Mouse (Mus musculus) gastrocnemius, postnatal 10 days (tissue): ENCODE data around the gene Kmt2a. TPM values are rescaled to one million over a fixed set of nuclear protein-coding genes. Genes with fewer than 3 reads are reported as not detected.

ENCODE experiments used
- total RNA-seq, 2 experiments: library from RNA; stranded (reverse); gene quantifications; 2 replicates each; pipeline ENCODE4 v1.2.3; 2021

Gene Kmt2a
- total RNA-seq, 2 experiments from 2014 or later: 15.1 to 21.3 TPM

Other genes starting within 250 kb of the Kmt2a start
- gene Treh, start 208.1 kb downstream of the Kmt2a start, total RNA-seq: not detected
- gene Phldb1, start 146.1 kb downstream of the Kmt2a start, total RNA-seq: 10 to 100 TPM; 49.8 to 82.4 TPM
- gene Arcn1, start 113.5 kb downstream of the Kmt2a start, total RNA-seq: 10 to 100 TPM; 85.6 to 97.8 TPM
- gene Ift46, start 113.4 kb downstream of the Kmt2a start, total RNA-seq: 10 to 100 TPM; 45.2 to 53.1 TPM
- 1 to 10 TPM; 6.4 to 8.0 TPM for gene Tmem25, start 82.0 kb downstream of the Kmt2a start, total RNA-seq
- 1 to 10 TPM in 1 of 2 experiments, under 1 TPM in 1; 0.70 to 1.0 TPM for gene Ttc36, start 78.2 kb downstream of the Kmt2a start, total RNA-seq
- 100 to 1,000 TPM; 647 to 794 TPM for gene Atp5l, start 39.4 kb upstream of the Kmt2a start, total RNA-seq
- gene Ube4a, start 84.3 kb upstream of the Kmt2a start, total RNA-seq: 10 to 100 TPM; 30.5 to 34.3 TPM
- not detected for gene Cd3g, start 99.1 kb upstream of the Kmt2a start, total RNA-seq
- under 1 TPM in 1 of 2 experiments, not detected in 1; 0.32 TPM for gene Cd3d, start 100.5 kb upstream of the Kmt2a start, total RNA-seq
- gene Cd3e, start 128.3 kb upstream of the Kmt2a start, total RNA-seq: not detected
- gene Mpzl2, start 158.5 kb upstream of the Kmt2a start, total RNA-seq: under 1 TPM; 0.23 to 0.25 TPM
- 1 to 10 TPM; 1.3 to 2.0 TPM for gene Mpzl3, start 173.9 kb upstream of the Kmt2a start, total RNA-seq
- under 1 TPM; 0.27 to 0.42 TPM for gene Jaml, start 197.9 kb upstream of the Kmt2a start, total RNA-seq
- 1 to 10 TPM; 1.8 to 2.2 TPM for gene Scn2b, start 236.5 kb upstream of the Kmt2a start, total RNA-seq